Mouse (Mus musculus) intestine, postnatal 0 days (tissue): ENCODE results near the gene Slc25a10. TPM values are rescaled to one million over a fixed set of nuclear protein-coding genes. Genes with fewer than 3 reads are reported as not detected.
A peak's percentile ranks its signal among the peaks of the same experiment; 100 is the strongest.

Source experiments
- ATAC-seq: fragments of 200-750 bp; cut with Nextera tagmentation; 2 replicates; pipeline ENCODE4 v1.8.0; 2017; ENCODE audit warnings: mild to moderate bottlenecking, moderate TSS enrichment, moderate library complexity
- H3K27ac ChIP-seq: fragments of 300-500 bp; sonication (generic); 2 replicates; pipeline ENCODE4 v1.5.1; 2014; ENCODE audit warnings: mild to moderate bottlenecking, low read depth, low read length, moderate library complexity
- H3K27me3 ChIP-seq: fragments of 300-500 bp; sonication (generic); replicated peaks from 2 replicates; pipeline ENCODE4 v1.6.1; 2014; ENCODE audit warnings: low read length, mixed read lengths; ENCODE audit not compliant: control insufficient read depth, insufficient read depth
- H3K36me3 ChIP-seq: fragments of 300-500 bp; sonication (generic); 2 replicates; pipeline ENCODE4 v1.6.1; 2014; ENCODE audit warnings: mild to moderate bottlenecking, moderate library complexity; ENCODE audit not compliant: control insufficient read depth, insufficient read depth
- H3K4me1 ChIP-seq: fragments of 300-500 bp; sonication (generic); replicated peaks from 2 replicates; pipeline ENCODE4 v1.6.1; 2014; ENCODE audit warnings: antibody characterized with exemption, low read length, mixed read lengths; ENCODE audit not compliant: control insufficient read depth, insufficient read depth
- H3K4me2 ChIP-seq: fragments of 300-500 bp; sonication (generic); replicated peaks from 2 replicates; pipeline ENCODE4 v1.6.1; 2014; ENCODE audit warnings: low read depth, mild to moderate bottlenecking, moderate library complexity
- H3K4me3 ChIP-seq: fragments of 300-500 bp; sonication (generic); 2 replicates; pipeline ENCODE4 v1.5.1; 2014; ENCODE audit warnings: low read depth, low read length
- H3K9ac ChIP-seq: fragments of 300-500 bp; sonication (generic); 2 replicates; pipeline ENCODE4 v1.6.1; 2014; ENCODE audit warnings: mild to moderate bottlenecking, low read depth, low read length
- H3K9me3 ChIP-seq: fragments of 300-500 bp; sonication (generic); 2 replicates; pipeline ENCODE4 v1.6.1; 2016; ENCODE audit warnings: mixed run types; ENCODE audit not compliant: control insufficient read depth
- CTCF ChIP-seq: sonication (generic); IDR thresholded peaks from 2 replicates; pipeline ENCODE4 v1.5.1; 2016; ENCODE audit warnings: low read depth, mild to moderate bottlenecking, control low read depth, antibody characterized with exemption, moderate library complexity
- WGBS: fragments of 180-500 bp; shearing (Covaris S2); extraction: QIAGEN DNeasy Blood & Tissue Kit; methylation state at CpG from one replicate; pipeline ENCODE4 v1.1.7; 2014; 5-methylcytosine and 5-hydroxymethylcytosine counted together
- polyA plus RNA-seq: library from polyadenylated mRNA; unstranded; fragments of >200 nt; fragmentation: Nextera tagmentation; extraction: Ambion mirVana; gene quantifications from 2 replicates; pipeline ENCODE4 v1.2.1, GENCODE M21; 2015

Slc25a10 gene
- polyA plus RNA-seq, 1 experiment from 2014 or later: 139 TPM

DNA sequence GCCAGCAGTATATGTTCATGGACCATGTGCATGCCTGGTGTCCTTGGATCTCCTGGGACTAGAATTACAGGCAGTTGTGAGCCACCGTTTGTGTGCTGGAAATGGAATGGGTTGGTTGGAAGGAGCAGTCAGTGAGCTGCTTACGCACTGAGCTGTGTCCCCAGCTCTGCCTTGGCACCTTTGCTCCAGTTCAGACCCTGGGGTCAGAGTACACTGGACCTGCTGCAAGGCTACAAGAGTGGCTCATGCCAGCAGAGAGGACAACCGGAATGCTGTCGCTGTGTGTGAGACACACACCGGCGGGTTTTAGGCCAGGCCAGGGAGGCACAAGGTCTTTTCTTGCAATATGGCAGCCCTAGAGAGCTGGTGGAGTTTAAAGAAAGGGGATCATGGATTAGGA, 19.6 kb upstream of the Slc25a10 start:
- 96% methylated on average over 6 of the region's 6 CpGs for WGBS
- ATAC-seq: no peak
- Histone ChIP-seq H3K27ac (no peak overlapping the region), H3K4me1 (0 out of 2 replicates have a peak, but pooled peaks cover 6% of the 10 kb centered on the region), H3K27me3 (no peaks in the 10 kb centered on the region), H3K4me2 (no peak overlapping the region), H3K4me3 (no peak overlapping the region), H3K36me3 (peaks cover 70% of the 10 kb centered on the region), H3K9me3 (no peaks in the 10 kb centered on the region), H3K9ac (no peak overlapping the region)
- no peak for TF ChIP-seq CTCF

DNA sequence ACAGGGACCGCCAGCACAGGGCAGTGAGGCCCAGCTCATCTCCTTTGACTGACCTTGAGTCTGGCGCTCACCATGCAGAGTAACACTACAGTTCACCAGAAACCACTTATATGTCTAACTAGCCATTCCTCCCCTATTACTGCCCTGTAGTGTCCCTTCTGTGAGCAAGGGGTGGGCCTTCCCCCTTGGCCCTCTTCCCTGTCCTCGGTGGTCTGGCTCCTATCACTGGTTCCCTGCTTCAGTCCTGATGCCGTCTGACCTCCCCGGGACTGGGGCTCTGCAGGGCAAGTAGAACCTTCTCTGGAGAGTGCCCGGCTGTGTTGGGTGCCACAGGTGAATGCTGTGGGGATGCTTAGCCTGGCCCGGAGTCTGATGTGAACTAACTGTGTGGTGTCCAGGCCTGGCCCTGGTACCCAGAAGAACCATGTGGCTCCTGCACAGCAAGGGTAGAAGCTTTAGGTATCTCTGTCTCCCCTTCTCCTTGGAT, 8.1 kb upstream of the Slc25a10 start:
- no peak for TF ChIP-seq CTCF
- peak overlapping the region; percentile 84; the same call in 1 of the 2 replicates for H3K4me2 ChIP-seq
- no peak for ATAC-seq
- no peak overlapping the region for H3K27ac ChIP-seq
- WGBS: 86% methylated on average over 7 of the region's 7 CpGs
- H3K9me3 ChIP-seq: no peaks in the 10 kb centered on the region
- peaks cover 71% of the 10 kb centered on the region for H3K36me3 ChIP-seq
- H3K9ac ChIP-seq: no peak overlapping the region
- no peak overlapping the region for H3K4me3 ChIP-seq
- no peaks in the 10 kb centered on the region for H3K27me3 ChIP-seq
- no peaks in the 10 kb centered on the region; the same call in 1 of the 2 replicates for H3K4me1 ChIP-seq

DNA sequence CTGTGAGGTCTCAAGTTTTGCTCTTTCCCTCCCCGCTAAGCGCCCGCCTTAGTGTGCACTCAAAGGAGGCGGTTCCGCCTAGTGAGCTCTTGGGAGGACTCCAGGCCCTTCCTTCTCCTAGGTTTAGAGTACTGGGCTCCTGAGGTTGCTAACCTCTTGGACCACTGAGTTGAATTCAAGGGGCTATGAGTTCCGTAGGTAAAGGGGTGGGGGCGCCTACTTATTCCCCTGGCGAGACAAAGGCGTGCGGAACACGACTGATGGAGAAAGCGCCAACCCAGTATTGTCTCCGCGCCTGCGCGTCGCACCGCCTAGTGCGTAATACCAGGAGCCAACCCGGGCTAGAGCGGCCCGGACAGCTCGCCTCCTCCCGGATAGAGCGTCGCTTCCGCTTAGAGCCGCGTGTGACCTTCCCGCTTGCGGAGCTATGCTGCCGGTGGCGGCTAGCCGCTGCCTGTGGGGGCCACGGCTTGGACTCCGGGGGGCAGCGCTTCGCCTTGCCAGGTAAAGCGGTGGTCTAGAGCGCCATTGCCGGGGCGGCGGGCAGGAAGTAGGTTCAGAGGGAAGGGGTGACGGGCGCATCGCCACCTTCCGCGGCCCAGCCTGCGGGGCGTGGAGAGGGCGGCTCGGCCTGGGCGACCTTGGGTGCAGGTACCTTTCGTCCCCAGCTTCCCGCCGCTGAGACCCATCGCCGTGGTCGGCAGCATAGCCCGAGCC, 7.2 kb upstream of the Slc25a10 start, which contains the start of gene Mrpl12:
Mrpl12 (plus strand) TSS at position 349 of the 717 bp plus-strand sequence.
- ATAC-seq: peak; percentile 77
- H3K4me1 ChIP-seq: no peaks in the 10 kb centered on the region; the same call in 1 of the 2 replicates
- H3K9ac ChIP-seq: peak within 1 kb of the TSS; percentile 82
- H3K27me3 ChIP-seq: no peaks in the 10 kb centered on the region
- under 1% methylated on average over 60 of the region's 60 CpGs for WGBS
- peaks cover 64% of the 10 kb centered on the region for H3K36me3 ChIP-seq
- H3K4me2 ChIP-seq: peak within 1 kb of the TSS; percentile 84
- peak within 1 kb of the TSS; percentile 77 for H3K27ac ChIP-seq
- H3K9me3 ChIP-seq: no peaks in the 10 kb centered on the region
- peak within 1 kb of the TSS; percentile 98 for H3K4me3 ChIP-seq
- 0 out of 2 replicates have a peak, but pooled peaks have one; percentile 24 for TF ChIP-seq CTCF

DNA sequence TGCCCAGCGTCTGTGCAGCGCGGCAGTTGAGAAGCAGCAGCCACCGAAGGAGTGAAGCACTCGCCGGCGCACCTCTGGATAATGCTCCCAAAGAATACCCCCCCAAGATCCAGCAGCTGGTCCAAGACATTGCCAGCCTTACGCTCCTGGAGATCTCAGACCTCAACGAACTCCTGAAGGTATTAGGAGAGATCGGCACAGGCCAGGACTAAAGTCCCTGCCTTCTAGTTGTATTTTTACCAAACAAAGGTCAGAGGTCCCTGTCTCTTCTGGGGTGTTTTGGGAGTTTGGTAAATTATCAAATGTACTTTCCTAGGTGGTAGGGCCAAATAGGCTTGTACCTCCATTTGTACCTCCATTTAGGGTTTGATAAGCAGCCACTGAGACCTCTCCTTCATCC, 6.4 kb upstream of the Slc25a10 start:
- H3K36me3 ChIP-seq: peaks cover 58% of the 10 kb centered on the region
- no peaks in the 10 kb centered on the region for H3K9me3 ChIP-seq
- peak overlapping the region; percentile 82 for H3K9ac ChIP-seq
- no peak for ATAC-seq
- WGBS: 3% methylated on average over 10 of the region's 10 CpGs
- peaks cover 8% of the 10 kb centered on the region; the same call in 1 of the 2 replicates for H3K4me1 ChIP-seq
- H3K4me2 ChIP-seq: peak overlapping the region; percentile 84
- H3K4me3 ChIP-seq: peak overlapping the region; percentile 98
- H3K27ac ChIP-seq: peak overlapping the region; percentile 77
- H3K27me3 ChIP-seq: no peaks in the 10 kb centered on the region
- no peak for TF ChIP-seq CTCF

GRCm38 (mm10) chr11:120488516-120488915, 3.1 kb upstream of the Slc25a10 start:
- peak; percentile 35; the same call in 1 of the 2 replicates for TF ChIP-seq CTCF
- Histone ChIP-seq H3K4me1 (peaks cover 20% of the 10 kb centered on the region), H3K36me3 (peaks cover 26% of the 10 kb centered on the region)

GRCm38 (mm10) chr11:120489054-120489761, 2.4 kb upstream of the Slc25a10 start:
- Histone ChIP-seq H3K36me3 (peaks cover 29% of the 10 kb centered on the region), H3K4me1 (peaks cover 23% of the 10 kb centered on the region), H3K9me3 (no peaks in the 10 kb centered on the region), H3K27me3 (no peaks in the 10 kb centered on the region), H3K4me3 (no peak overlapping the region), H3K9ac (no peak overlapping the region), H3K4me2 (no peak overlapping the region), H3K27ac (peak overlapping the region; percentile 94)
- peak; percentile 84 for ATAC-seq
- 42% methylated on average over 4 of the region's 4 CpGs for WGBS
- TF ChIP-seq CTCF: peak; percentile 95

More at GRCm38 (mm10) chr11:120488516-120488915, 3.1 kb upstream of the Slc25a10 start:
- no peak for ATAC-seq
- H3K9me3 ChIP-seq: no peaks in the 10 kb centered on the region
- H3K9ac ChIP-seq: no peak overlapping the region
- H3K27ac ChIP-seq: peak overlapping the region; percentile 54; the same call in 1 of the 2 replicates
- no peak overlapping the region for H3K4me3 ChIP-seq
- WGBS: 58% methylated on average over 4 of the region's 4 CpGs
- no peaks in the 10 kb centered on the region for H3K27me3 ChIP-seq
- H3K4me2 ChIP-seq: no peak overlapping the region
